Mouse (Mus musculus): ENCODE measurements around the gene Xpo6.

The Xpo6 gene

GRCm38 (mm10) chr7:126119819-126120218 lies 80.5 kb downstream of the Xpo6 start:
- DNase-seq = no peak

GRCm38 (mm10) chr7:126113263-126113662 lies 87.0 kb downstream of the Xpo6 start:
- DNase-seq = no peak

GRCm38 (mm10) chr7:126111230-126111629 lies 89.1 kb downstream of the Xpo6 start:
- no peak for DNase-seq

- DNase-seq = no peak
Measured at GRCm38 (mm10) chr7:126109898-126110297, 90.4 kb downstream of the Xpo6 start.

- no peak for DNase-seq
Measured at GRCm38 (mm10) chr7:126100440-126100839, 99.9 kb downstream of the Xpo6 start.

GRCm38 (mm10) chr7:126099835-126100234 lies 100.5 kb downstream of the Xpo6 start:
- no peak for DNase-seq

- no peak for DNase-seq
Measured at GRCm38 (mm10) chr7:126099163-126099775, 101.0 kb downstream of the Xpo6 start.

- no peak for DNase-seq
Measured at GRCm38 (mm10) chr7:126097219-126097915, 102.9 kb downstream of the Xpo6 start.

GRCm38 (mm10) chr7:126096596-126096995 lies 103.7 kb downstream of the Xpo6 start:
- no peak for DNase-seq

GRCm38 (mm10) chr7:126094738-126095137 lies 105.6 kb downstream of the Xpo6 start:
- DNase-seq = no peak

GRCm38 (mm10) chr7:126093162-126093561 lies 107.1 kb downstream of the Xpo6 start:
- DNase-seq = no peak

- peak; percentile 82 for DNase-seq
Measured at GRCm38 (mm10) chr7:126089782-126090181, 110.5 kb downstream of the Xpo6 start.

GRCm38 (mm10) chr7:126088155-126088554 lies 112.1 kb downstream of the Xpo6 start:
- DNase-seq = peak; percentile 41

- no peak for DNase-seq
Measured at GRCm38 (mm10) chr7:126087602-126088001, 112.7 kb downstream of the Xpo6 start.

- DNase-seq = peak; percentile 92
Measured at GRCm38 (mm10) chr7:126086321-126086741, 114.0 kb downstream of the Xpo6 start.

- no peak for DNase-seq
Measured at GRCm38 (mm10) chr7:126085154-126085553, 115.1 kb downstream of the Xpo6 start.

GRCm38 (mm10) chr7:126083980-126084348 lies 116.3 kb downstream of the Xpo6 start:
- DNase-seq = peak; percentile 16

- DNase-seq = peak; percentile 34
Measured at GRCm38 (mm10) chr7:126083341-126083979, 116.8 kb downstream of the Xpo6 start.

GRCm38 (mm10) chr7:126082286-126082741 lies 118.0 kb downstream of the Xpo6 start, which contains the start of gene Gsg1l:
Gene Gsg1l, minus strand, starts transcription at chr7:126082411.
- DNase-seq = peak; percentile 60

- DNase-seq = peak; percentile 47
Measured at GRCm38 (mm10) chr7:126081727-126082285, 118.5 kb downstream of the Xpo6 start.

GRCm38 (mm10) chr7:126080949-126081654 lies 119.2 kb downstream of the Xpo6 start:
- no peak for DNase-seq

- DNase-seq = no peak
Measured at GRCm38 (mm10) chr7:126076935-126077334, 123.4 kb downstream of the Xpo6 start.

- DNase-seq = no peak
Measured at GRCm38 (mm10) chr7:126075058-126075457, 125.2 kb downstream of the Xpo6 start.
